Mouse (Mus musculus) cerebral cortex, adult 2 months (tissue): ENCODE measurements around the gene Ing4.

Experiments
- WGBS: fragments of 180-500 bp; shearing (Covaris S2); methylation state at CpG from one replicate; pipeline ENCODE4 v1.1.7; 2018; 5-methylcytosine and 5-hydroxymethylcytosine counted together

Gene Ing4

DNA sequence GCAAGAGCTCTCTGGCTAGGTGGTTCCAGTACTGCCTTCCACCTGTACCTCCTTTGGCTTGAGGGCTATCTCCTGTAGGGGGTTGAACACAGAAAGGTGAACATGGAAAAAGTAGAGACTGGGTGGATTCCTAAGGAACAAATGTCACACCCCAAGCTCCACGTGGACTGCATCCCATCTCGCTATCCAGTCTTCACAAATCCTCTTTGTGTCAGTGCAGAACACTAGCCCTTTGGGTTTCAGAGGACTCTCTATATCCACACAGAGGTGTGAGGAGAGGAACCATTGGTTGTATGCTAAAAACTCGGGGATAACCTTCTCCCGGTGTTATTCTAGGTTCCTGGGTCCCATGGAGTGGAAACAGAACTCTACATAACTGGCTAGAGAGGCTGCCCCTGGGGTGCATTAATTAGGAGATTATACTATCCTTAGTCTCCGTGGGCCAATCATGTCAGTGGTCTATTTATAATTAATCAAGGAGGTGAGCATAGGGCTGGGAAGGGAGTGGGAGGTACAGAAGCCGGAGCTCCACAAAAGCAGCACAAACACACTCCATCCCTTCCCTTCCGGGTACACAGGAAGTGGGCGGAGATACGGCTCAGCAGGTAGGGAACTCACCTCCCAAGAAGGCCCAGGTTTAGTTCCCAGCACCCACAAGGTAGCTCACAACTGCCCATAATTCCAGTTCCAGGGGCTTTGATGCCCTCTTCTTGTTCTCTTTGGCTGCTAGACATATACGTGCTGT is 51.0 kb downstream of the Ing4 start:
- 41% methylated on average over 10 of the region's 10 CpGs for WGBS

DNA sequence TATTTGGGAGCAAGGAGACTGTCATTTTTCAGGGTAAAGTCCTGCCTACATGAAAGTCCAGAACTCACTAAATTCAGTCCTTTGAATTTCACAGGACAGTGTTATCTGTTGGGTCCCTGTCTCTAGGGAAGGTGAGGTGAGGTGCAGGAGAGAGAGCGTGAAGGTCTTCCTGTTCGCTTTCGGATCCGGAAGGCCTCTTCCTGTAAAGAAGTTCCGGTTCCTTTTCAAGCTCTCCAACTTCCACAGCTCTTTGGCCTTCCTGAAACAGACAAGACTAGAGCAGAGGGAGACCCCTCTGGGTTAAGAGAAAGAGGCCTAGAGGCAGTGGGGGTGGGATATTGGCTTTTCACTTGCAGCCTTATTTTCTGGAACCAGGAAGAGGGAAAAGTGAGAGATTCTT is 52.8 kb downstream of the Ing4 start:
- WGBS, result 76% methylated on average over 5 of the region's 5 CpGs

GRCm38 (mm10) chr6:125094843-125095242 is 55.3 kb downstream of the Ing4 start:
- 52% methylated on average over 3 of the region's 3 CpGs for WGBS

DNA sequence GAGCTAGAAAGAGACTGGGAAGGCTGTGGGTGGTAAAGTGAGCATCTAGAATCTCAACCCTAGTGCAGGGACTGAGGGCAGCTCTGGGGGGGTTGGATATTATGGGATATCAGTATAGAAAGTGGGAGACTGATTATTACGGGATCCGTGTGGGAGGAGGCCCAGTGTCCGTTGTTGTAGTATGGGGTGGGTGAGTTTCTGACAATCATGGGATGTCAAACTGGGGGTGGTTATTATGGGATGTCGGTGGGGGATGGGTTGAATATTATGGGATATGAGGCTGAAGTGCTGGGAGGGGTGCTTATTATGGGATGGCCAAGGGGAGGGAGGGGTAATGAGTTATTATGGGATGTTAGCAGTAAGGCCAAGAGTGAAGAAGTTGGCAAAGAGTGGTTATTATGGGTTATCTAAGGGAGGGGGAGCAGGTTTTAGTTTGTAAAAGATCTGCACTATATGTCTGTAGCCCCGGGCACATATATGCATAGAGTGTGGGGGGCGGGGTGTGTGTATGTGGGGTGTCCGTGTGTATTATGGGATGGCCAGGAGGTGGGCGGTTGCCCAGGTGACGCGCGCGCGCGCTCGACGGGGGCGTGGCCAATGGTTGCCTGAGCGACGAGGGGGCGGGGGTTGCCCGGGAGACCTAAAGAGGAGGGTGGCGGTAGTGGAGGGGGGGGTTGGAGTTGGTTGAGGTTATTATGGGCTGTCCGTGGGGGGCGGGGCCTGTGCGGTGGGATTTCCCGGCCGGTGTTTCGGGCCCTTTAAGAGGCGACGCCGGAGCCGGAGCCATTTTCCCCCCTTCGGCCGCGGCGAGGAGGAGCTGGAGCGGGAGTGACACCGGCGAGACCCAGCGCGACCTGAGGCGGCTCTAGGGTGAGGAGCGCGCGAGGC is 56.1 kb downstream of the Ing4 start, which contains the start of gene Chd4:
Gene Chd4, plus strand, starts transcription at position 591 of the 888 bp plus-strand sequence.
- 1% methylated on average over 44 of the region's 45 CpGs for WGBS

DNA sequence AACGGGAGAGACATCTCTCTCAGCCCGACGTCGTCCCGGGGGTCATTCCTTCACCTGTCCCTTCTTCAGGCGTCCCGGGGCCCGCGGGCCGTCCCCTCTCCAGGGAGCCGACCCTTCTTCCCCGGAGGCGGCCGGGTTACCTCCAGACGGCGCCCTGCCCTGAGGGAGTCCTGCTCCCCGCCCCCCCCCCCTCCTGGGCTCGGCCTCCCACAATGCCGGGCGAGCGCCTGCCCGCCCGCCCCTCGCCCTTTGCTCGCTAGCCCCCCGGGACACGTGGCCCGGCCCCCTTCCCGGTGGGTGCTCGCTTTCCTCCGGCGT is 56.7 kb downstream of the Ing4 start:
- WGBS, result 1% methylated on average over 27 of the region's 32 CpGs

- WGBS, result under 1% methylated on average over 43 of the region's 44 CpGs
These were observed 57.2 kb downstream of the Ing4 start for GRCm38 (mm10) chr6:125096597-125097345.

DNA sequence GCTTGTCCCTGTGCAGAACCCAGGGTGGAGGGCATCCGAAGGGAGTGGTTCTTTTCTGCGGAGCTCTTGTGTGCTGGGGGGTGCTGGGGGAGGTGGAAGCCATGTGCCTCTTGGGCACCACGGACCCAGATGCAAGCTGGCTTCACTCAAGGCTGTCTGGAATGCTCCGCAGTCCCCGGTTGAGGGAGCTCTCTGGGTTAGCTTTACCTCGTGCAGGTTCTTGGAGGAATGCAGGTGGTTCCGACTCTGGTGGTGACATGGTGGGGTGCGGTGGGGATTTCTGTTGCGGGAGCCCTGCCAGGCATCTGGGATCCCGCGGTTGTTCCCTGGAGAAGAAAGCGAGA is 57.8 kb downstream of the Ing4 start:
- 1% methylated on average over 12 of the region's 12 CpGs for WGBS

DNA sequence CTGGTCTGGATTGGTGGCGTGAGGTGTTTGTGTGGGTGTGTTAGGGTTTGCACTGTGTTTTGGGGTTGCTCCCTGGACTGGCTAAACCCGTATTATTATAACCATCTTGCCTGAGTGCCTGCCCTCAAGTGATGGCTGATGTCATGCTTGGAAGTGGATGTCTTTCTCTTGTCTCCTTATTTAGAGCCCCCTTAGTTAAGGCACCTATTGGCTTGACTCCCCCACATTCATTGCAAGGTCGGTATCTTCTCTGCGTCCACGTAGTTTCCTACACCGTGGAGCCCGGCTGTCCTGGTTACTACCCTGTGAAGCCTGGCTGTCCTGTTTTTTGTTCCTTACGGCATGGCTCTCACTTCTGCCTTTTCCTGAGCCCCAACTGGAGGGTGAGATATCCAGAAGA is 58.4 kb downstream of the Ing4 start:
- WGBS, result 23% methylated on average over 8 of the region's 8 CpGs

DNA sequence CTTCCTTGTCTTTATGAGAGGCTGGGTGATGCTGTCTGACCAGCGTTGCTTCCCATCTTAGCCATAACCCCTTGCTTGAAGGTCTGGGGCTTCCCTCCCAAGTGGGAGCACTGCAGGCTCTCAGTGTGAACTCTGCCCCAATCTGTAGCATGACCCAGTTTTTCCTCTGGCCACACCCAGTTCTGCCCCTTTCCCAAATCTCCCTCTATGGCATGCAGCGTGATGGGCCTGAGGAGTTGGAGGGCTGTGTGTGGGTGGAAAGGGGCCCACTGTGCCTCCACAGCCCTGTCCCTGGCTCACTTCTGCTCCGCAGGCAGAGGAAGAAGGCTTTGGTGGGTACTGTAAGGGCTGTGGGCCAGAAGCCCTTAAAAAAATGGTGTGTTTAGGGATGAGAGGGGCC is 59.0 kb downstream of the Ing4 start:
- 22% methylated on average over 3 of the region's 3 CpGs for WGBS
